Mouse (Mus musculus) forebrain, embryonic 11.5 days (tissue): ENCODE measurements around the gene St3gal6. TPM values are rescaled to one million over a fixed set of nuclear protein-coding genes. Genes with fewer than 3 reads are reported as not detected.
"Not testable (repeated sequence)": the region's sequence is repeated elsewhere in the genome, so short reads cannot be mapped to it uniquely, and the experiment has no call there.

Experiments
- ATAC-seq: fragments of 200-750 bp; cut with Nextera tagmentation; replicated peaks from 2 replicates; pipeline ENCODE4 v1.8.0; 2017; ENCODE audit warnings: moderate TSS enrichment; ENCODE audit not compliant: low FRiP score
- DNase-seq: peaks from one replicate; pipeline ENCODE4 v3.0.0-alpha.2; 2017; ENCODE audit warnings: low spot score
- H3K27ac ChIP-seq: fragments of 300-500 bp; sonication (generic); 2 replicates; pipeline ENCODE4 v1.5.1; 2014; ENCODE audit warnings: low read depth, low read length
- H3K27me3 ChIP-seq: fragments of 300-500 bp; sonication (generic); 2 replicates; pipeline ENCODE4 v1.6.1; 2014; ENCODE audit warnings: mild to moderate bottlenecking, low read length, mixed read lengths; ENCODE audit not compliant: control insufficient read depth, insufficient read depth
- H3K36me3 ChIP-seq: fragments of 300-500 bp; sonication (generic); 2 replicates; pipeline ENCODE4 v1.6.1; 2014; ENCODE audit warnings: mild to moderate bottlenecking, low read length, moderate library complexity, mixed read lengths; ENCODE audit not compliant: control insufficient read depth, insufficient read depth
- H3K4me1 ChIP-seq: fragments of 300-500 bp; sonication (generic); replicated peaks from 2 replicates; pipeline ENCODE4 v1.6.1; 2014; ENCODE audit warnings: low read length, mixed read lengths; ENCODE audit not compliant: control insufficient read depth, insufficient read depth
- H3K4me2 ChIP-seq: fragments of 300-500 bp; sonication (generic); 2 replicates; pipeline ENCODE4 v1.6.1; 2014; ENCODE audit warnings: low read depth, mild to moderate bottlenecking, low read length, moderate library complexity, mixed read lengths; ENCODE audit not compliant: severe bottlenecking
- H3K4me3 ChIP-seq: fragments of 300-500 bp; sonication (generic); 2 replicates; pipeline ENCODE4 v1.5.1; 2014; ENCODE audit warnings: low read depth, low read length
- H3K9ac ChIP-seq: fragments of 300-500 bp; sonication (generic); 2 replicates; pipeline ENCODE4 v1.6.1; 2014; ENCODE audit warnings: low read length
- H3K9me3 ChIP-seq: fragments of 300-500 bp; sonication (generic); 2 replicates; pipeline ENCODE4 v1.6.1; 2016; ENCODE audit warnings: low read length, mixed read lengths; ENCODE audit not compliant: control insufficient read depth
- WGBS: fragments of 180-500 bp; shearing (Covaris S2); extraction: QIAGEN DNeasy Blood & Tissue Kit; methylation state at CpG from one replicate; pipeline ENCODE4 v1.1.7; 2014; 5-methylcytosine and 5-hydroxymethylcytosine counted together
- polyA plus RNA-seq: library from polyadenylated mRNA; unstranded; fragments of >200 nt; fragmentation: Nextera tagmentation; extraction: Ambion mirVana; gene quantifications from 2 replicates; pipeline ENCODE4 v1.2.1, GENCODE M21; 2014

Gene St3gal6
- polyA plus RNA-seq, 1 experiment from 2014 or later = 8.8 TPM

DNA sequence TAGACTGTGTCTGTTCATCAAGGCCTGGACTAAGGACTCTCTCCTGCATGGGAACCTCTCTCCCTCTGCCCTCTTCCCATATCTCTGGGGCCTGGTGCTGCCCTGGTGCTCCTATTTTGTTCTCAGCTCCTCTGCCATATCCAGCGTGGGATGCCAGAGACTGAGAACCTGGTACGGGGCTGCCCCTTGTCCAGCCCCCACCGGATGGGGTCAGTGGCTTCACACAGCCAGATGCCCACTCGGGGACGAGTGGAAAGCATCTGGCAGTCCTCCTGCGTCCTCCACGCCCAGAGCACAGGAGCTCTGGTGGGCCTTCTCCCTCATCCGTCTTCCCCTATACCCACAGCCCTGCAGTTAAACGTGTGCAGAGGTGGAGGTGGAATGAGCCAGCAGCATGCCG is 63.7 kb downstream of the St3gal6 start:
- no peak overlapping the region for H3K4me3 ChIP-seq
- no peak for ATAC-seq
- H3K4me1 ChIP-seq = no peaks in the 10 kb centered on the region
- H3K9ac ChIP-seq = no peak overlapping the region
- no peaks in the 10 kb centered on the region for H3K9me3 ChIP-seq
- no peaks in the 10 kb centered on the region for H3K27me3 ChIP-seq
- H3K36me3 ChIP-seq = no peaks in the 10 kb centered on the region; the same call in 1 of the 2 replicates
- 94% methylated on average over 10 of the region's 10 CpGs for WGBS
- no peak overlapping the region for H3K27ac ChIP-seq
- no peak overlapping the region for H3K4me2 ChIP-seq
- no peak for DNase-seq

DNA sequence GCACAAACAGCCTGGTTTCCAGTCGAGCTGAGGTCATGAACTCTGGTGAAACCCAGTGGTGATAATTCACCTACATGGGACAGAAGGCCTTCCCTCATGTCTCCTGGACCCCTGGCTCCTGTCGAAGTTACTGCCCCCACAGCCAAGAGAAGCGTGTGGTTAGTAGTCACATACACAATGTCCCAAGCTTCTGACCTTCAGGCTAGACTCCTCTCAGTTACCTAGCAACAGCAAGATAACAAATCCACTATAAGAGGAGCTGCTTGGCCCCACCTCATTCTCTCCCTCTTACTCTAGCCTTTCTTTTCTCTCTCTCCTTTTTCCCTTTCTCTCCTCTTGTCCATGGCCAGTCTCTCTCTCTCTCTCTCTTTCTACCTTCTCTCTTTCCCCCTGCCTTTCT is 64.1 kb downstream of the St3gal6 start:
- not testable (repeated sequence) for DNase-seq, H3K4me3 ChIP-seq, H3K27ac ChIP-seq, H3K36me3 ChIP-seq, ATAC-seq, H3K4me2 ChIP-seq, H3K9ac ChIP-seq, H3K4me1 ChIP-seq, H3K9me3 ChIP-seq, H3K27me3 ChIP-seq
- 65% methylated on average over 3 of the region's 3 CpGs for WGBS

DNA sequence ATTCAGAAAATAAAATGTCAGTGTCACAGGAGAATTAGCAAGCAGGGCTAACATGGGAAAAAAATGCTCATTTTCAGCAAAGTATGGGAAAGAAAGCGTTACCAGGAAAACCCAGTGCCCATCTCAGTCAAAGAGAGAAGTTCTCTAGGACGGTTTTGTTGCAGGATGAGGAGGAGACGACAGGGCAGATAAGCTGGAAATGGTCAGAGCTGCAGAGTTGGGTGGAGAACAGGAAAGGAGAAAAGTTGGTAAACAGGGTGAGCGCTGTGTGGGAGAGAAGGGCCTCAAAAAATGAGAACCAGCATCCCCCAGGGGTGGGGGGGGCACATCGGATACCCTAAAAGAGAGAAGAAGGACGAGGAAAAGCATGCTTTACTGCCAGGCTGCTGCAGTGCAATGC is 67.1 kb downstream of the St3gal6 start:
- no peaks in the 10 kb centered on the region for H3K9me3 ChIP-seq
- no peaks in the 10 kb centered on the region; the same call in 1 of the 2 replicates for H3K36me3 ChIP-seq
- no peaks in the 10 kb centered on the region for H3K4me1 ChIP-seq
- H3K4me2 ChIP-seq = no peak overlapping the region
- no peak overlapping the region for H3K9ac ChIP-seq
- 89% methylated on average over 6 of the region's 6 CpGs for WGBS
- no peak overlapping the region for H3K27ac ChIP-seq
- no peak overlapping the region for H3K4me3 ChIP-seq
- H3K27me3 ChIP-seq = no peaks in the 10 kb centered on the region
- DNase-seq (no peak), ATAC-seq (no peak)

DNA sequence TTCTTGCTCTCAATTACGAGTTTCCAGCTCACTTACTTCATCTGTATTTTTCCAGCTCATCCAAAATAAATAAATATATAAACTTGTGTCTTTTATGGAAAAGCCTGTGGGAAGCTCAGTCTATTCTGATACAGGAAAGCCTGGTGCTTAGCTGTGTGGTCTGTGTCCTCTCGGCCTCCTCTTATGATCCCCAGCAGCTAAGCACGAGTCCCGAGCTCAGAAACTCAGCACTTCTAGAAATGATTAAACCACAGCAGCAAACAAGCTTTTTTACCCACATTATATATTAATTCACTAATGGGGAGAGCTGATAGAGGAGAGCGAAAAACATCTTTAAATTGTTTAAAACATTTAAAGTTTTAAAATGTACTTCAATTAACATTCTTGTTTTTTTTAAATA is 67.6 kb downstream of the St3gal6 start:
- H3K4me2 ChIP-seq = no peak overlapping the region
- no peaks in the 10 kb centered on the region; the same call in none of the 2 replicates for H3K36me3 ChIP-seq

DNA sequence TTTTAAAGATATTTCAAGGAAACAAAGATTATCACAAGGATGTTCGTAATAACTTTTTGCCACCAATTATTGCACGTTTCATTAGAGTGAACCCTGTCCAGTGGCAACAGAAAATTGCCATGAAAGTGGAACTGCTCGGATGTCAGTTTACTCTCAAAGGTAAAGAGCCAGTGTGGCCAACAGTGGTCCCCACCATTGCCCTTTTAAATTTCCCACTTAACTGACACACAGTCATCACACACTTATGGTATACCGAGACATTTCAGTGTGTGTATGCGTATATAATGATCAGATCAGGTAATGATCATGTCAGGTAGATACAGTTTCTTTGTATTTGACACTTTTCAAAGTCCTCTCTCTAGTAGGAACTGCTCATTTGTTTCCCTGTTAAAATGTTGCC is 68.9 kb downstream of the St3gal6 start:
- no peaks in the 10 kb centered on the region for H3K4me1 ChIP-seq
- H3K4me2 ChIP-seq = no peak overlapping the region
- DNase-seq = no peak
- no peak overlapping the region for H3K9ac ChIP-seq
- no peak overlapping the region for H3K27ac ChIP-seq
- 90% methylated on average over 5 of the region's 5 CpGs for WGBS
- no peaks in the 10 kb centered on the region for H3K9me3 ChIP-seq
- peaks cover 2% of the 10 kb centered on the region for H3K36me3 ChIP-seq
- H3K27me3 ChIP-seq = no peaks in the 10 kb centered on the region
- no peak for ATAC-seq
- H3K4me3 ChIP-seq = no peak overlapping the region

More for the DNA sequence above, 67.6 kb downstream of the St3gal6 start:
- Histone ChIP-seq H3K27ac (no peak overlapping the region), H3K9me3 (no peaks in the 10 kb centered on the region), H3K27me3 (no peaks in the 10 kb centered on the region), H3K9ac (no peak overlapping the region), H3K4me1 (no peaks in the 10 kb centered on the region), H3K4me3 (no peak overlapping the region)
- ATAC-seq (no peak), DNase-seq (no peak)
- WGBS = 94% methylated on average over 5 of the region's 5 CpGs

DNA sequence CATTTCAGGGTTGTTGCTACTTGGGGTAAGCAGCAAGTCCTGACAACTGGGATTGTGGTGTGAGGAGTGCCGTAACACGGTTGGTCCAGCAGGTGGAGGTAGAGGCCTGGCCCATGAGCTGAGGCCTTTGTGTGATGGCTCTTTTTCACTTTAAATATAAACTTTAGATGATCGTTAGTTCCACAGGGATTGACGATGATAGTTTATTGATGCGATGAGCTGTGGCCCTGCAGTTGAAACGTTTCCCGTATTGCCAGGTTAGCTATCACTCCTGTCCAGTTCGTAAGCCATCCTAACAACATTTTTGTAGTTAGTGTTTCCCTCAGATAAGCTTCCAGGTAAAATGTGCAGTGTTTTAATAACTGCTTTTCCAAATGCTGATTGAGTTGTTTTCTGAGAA is 69.4 kb downstream of the St3gal6 start:
- H3K9ac ChIP-seq = no peak overlapping the region
- H3K27me3 ChIP-seq = no peaks in the 10 kb centered on the region
- no peak overlapping the region for H3K4me3 ChIP-seq
- WGBS = 75% methylated on average over 8 of the region's 8 CpGs
- H3K27ac ChIP-seq = no peak overlapping the region
- no peaks in the 10 kb centered on the region for H3K9me3 ChIP-seq
- H3K4me1 ChIP-seq = no peaks in the 10 kb centered on the region
- DNase-seq = peak; percentile 77
- H3K36me3 ChIP-seq = peaks cover 2% of the 10 kb centered on the region
- ATAC-seq = peak; percentile 72
- no peak overlapping the region for H3K4me2 ChIP-seq

DNA sequence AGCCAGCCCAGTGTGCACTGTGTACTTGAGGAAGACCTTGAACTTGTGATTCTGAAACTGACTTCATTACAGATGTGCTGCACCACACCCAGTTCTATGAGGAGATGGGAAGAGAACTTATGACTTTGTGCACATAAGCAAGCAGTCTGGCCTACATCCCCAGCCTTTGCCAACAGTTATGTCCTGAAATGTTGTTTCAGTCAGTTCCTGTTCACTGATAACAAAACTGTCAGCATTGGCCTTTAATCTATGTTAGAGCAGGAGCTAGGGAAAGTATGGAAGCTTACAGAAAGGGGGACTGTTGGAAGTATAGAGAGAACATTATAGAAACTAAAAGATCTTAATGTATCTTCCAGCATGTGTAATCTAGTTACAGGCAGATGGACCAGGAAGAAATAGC is 70.2 kb downstream of the St3gal6 start:
- Histone ChIP-seq H3K9ac (no peak overlapping the region), H3K4me3 (no peak overlapping the region), H3K27ac (no peak overlapping the region), H3K27me3 (no peaks in the 10 kb centered on the region), H3K36me3 (peaks cover 2% of the 10 kb centered on the region), H3K9me3 (no peaks in the 10 kb centered on the region), H3K4me2 (no peak overlapping the region), H3K4me1 (no peaks in the 10 kb centered on the region)
- DNase-seq (no peak), ATAC-seq (no peak)

DNA sequence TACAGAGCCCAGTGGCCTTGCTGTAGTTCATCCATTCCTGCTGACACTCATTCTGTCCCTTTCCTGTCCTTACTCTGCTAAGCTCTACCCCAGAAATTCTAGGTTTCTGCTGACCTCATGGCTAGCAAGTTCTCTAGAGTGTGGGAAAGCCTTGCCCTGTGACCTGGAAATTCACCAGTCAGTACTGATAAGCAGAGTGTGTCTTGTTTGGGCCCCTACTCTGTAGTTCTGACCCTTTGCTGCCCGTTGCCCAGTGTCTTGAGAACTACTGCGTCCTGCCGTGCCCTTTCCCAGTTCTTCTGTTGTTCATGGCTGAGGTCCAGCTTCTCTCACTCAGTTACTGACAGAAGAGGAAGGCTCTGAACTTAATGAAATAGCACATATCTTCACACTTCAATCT is 70.9 kb downstream of the St3gal6 start:
- H3K9me3 ChIP-seq = no peaks in the 10 kb centered on the region
- no peak overlapping the region for H3K9ac ChIP-seq
- H3K27me3 ChIP-seq = no peaks in the 10 kb centered on the region
- no peaks in the 10 kb centered on the region for H3K4me1 ChIP-seq
- H3K36me3 ChIP-seq = peaks cover 2% of the 10 kb centered on the region
- 89% methylated on average over 3 of the region's 3 CpGs for WGBS
- H3K4me2 ChIP-seq = no peak overlapping the region
- no peak for ATAC-seq
- H3K27ac ChIP-seq = no peak overlapping the region
- H3K4me3 ChIP-seq = no peak overlapping the region
- no peak for DNase-seq

DNA sequence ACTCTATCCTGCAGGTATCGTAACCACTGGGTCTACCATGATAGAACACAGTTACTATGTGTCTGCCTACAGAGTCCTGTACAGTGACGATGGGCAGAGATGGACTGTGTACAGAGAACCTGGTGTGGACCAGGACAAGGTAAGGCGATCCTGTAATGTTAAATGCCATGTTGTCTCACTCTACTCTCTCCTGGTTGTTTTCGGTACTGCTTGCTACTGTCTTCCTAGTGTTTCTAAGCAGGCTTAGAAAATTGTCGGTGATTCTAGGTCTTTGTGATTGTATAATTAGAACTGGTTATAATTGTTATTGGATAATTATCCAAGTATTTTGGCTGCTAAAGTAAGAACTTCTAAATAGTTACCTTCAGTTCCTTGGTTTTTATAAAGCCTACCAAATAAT is 72.4 kb downstream of the St3gal6 start:
- DNase-seq (no peak), ATAC-seq (no peak)
- WGBS = 97% methylated on average over 5 of the region's 5 CpGs
- H3K4me3 ChIP-seq = no peak overlapping the region
- no peaks in the 10 kb centered on the region for H3K4me1 ChIP-seq
- no peaks in the 10 kb centered on the region for H3K27me3 ChIP-seq
- no peak overlapping the region for H3K4me2 ChIP-seq
- no peak overlapping the region for H3K27ac ChIP-seq
- H3K9ac ChIP-seq = no peak overlapping the region
- no peaks in the 10 kb centered on the region for H3K9me3 ChIP-seq
- peaks cover 2% of the 10 kb centered on the region; the same call in 1 of the 2 replicates for H3K36me3 ChIP-seq
